Mouse (Mus musculus): Measurements from ENCODE around the gene Itga6. TPM values are rescaled to one million over a fixed set of nuclear protein-coding genes. Genes with fewer than 3 reads are reported as not detected.
"Not testable (repeated sequence)": the region's sequence is repeated elsewhere in the genome, so short reads cannot be mapped to it uniquely, and the experiment has no call there.

Itga6 gene
- polyA plus RNA-seq, 1 experiment from 2014 or later: 93.7 TPM

GRCm38 (mm10) chr2:71878441-71878840 lies 133.0 kb downstream of the Itga6 start:
- H3K27ac ChIP-seq: no peak overlapping the region
- no peaks in the 10 kb centered on the region for H3K9me3 ChIP-seq
- no peaks in the 10 kb centered on the region for H3K27me3 ChIP-seq (ENCODE audit: insufficient read depth, poor library complexity, severe bottlenecking)
- H3K4me3 ChIP-seq: no peak overlapping the region
- H3K36me3 ChIP-seq: peaks cover 32% of the 10 kb centered on the region
- no peak for DNase-seq (ENCODE audit: low spot score)
- WGBS: 57% methylated on average over 2 of the region's 2 CpGs
- H3K4me1 ChIP-seq: peaks cover 16% of the 10 kb centered on the region

- H3K36me3 ChIP-seq: peaks cover 37% of the 10 kb centered on the region
- H3K27me3 ChIP-seq (ENCODE audit: insufficient read depth, poor library complexity, severe bottlenecking): no peaks in the 10 kb centered on the region
- no peak for DNase-seq (ENCODE audit: low spot score)
These were observed 133.5 kb downstream of the Itga6 start for GRCm38 (mm10) chr2:71878943-71879342.

GRCm38 (mm10) chr2:71882914-71883651 lies 137.7 kb downstream of the Itga6 start:
- Histone ChIP-seq H3K27ac (no peak overlapping the region), H3K4me3 (no peak overlapping the region), H3K36me3 (peaks cover 73% of the 10 kb centered on the region), H3K27me3 (ENCODE audit: insufficient read depth, poor library complexity, severe bottlenecking) (no peaks in the 10 kb centered on the region), H3K4me1 (no peaks in the 10 kb centered on the region), H3K9me3 (no peaks in the 10 kb centered on the region)
- DNase-seq (ENCODE audit: low spot score): no peak
- 83% methylated on average over 19 of the region's 19 CpGs for WGBS

More at GRCm38 (mm10) chr2:71878943-71879342, 133.5 kb downstream of the Itga6 start:
- no peak overlapping the region for H3K4me3 ChIP-seq
- H3K27ac ChIP-seq: no peak overlapping the region
- peaks cover 11% of the 10 kb centered on the region for H3K4me1 ChIP-seq
- H3K9me3 ChIP-seq: no peaks in the 10 kb centered on the region

- DNase-seq (ENCODE audit: low spot score): no peak
- no peak overlapping the region for H3K4me3 ChIP-seq
- peaks cover 86% of the 10 kb centered on the region for H3K36me3 ChIP-seq
- 92% methylated on average over 4 of the region's 4 CpGs for WGBS
- H3K9me3 ChIP-seq: no peaks in the 10 kb centered on the region
- H3K4me1 ChIP-seq: no peaks in the 10 kb centered on the region
- H3K27ac ChIP-seq: no peak overlapping the region
- no peaks in the 10 kb centered on the region for H3K27me3 ChIP-seq (ENCODE audit: insufficient read depth, poor library complexity, severe bottlenecking)
These were observed 141.9 kb downstream of the Itga6 start for GRCm38 (mm10) chr2:71887269-71887668.

GRCm38 (mm10) chr2:71888437-71888836 lies 143.0 kb downstream of the Itga6 start:
- no peak overlapping the region for H3K27ac ChIP-seq
- peaks cover 86% of the 10 kb centered on the region for H3K36me3 ChIP-seq
- WGBS: 72% methylated on average over 4 of the region's 4 CpGs
- H3K4me1 ChIP-seq: no peaks in the 10 kb centered on the region
- H3K4me3 ChIP-seq: no peak overlapping the region
- H3K27me3 ChIP-seq (ENCODE audit: insufficient read depth, poor library complexity, severe bottlenecking): no peaks in the 10 kb centered on the region
- no peaks in the 10 kb centered on the region for H3K9me3 ChIP-seq
- DNase-seq (ENCODE audit: low spot score): no peak

- WGBS: 91% methylated on average over 2 of the region's 2 CpGs
- DNase-seq (ENCODE audit: low spot score): no peak
- Histone ChIP-seq H3K4me1 (no peaks in the 10 kb centered on the region), H3K4me3 (no peak overlapping the region), H3K36me3 (peaks cover 83% of the 10 kb centered on the region), H3K27me3 (ENCODE audit: insufficient read depth, poor library complexity, severe bottlenecking) (no peaks in the 10 kb centered on the region), H3K9me3 (no peaks in the 10 kb centered on the region), H3K27ac (no peak overlapping the region)
These were observed 146.1 kb downstream of the Itga6 start for GRCm38 (mm10) chr2:71891536-71891935.

- H3K4me1 ChIP-seq: no peaks in the 10 kb centered on the region
- no peak overlapping the region for H3K4me3 ChIP-seq
- 96% methylated on average over 7 of the region's 7 CpGs for WGBS
- H3K9me3 ChIP-seq: no peaks in the 10 kb centered on the region
- peaks cover 85% of the 10 kb centered on the region for H3K36me3 ChIP-seq
- no peak for DNase-seq (ENCODE audit: low spot score)
- no peaks in the 10 kb centered on the region for H3K27me3 ChIP-seq (ENCODE audit: insufficient read depth, poor library complexity, severe bottlenecking)
- H3K27ac ChIP-seq: no peak overlapping the region
These were observed 147.4 kb downstream of the Itga6 start for GRCm38 (mm10) chr2:71892741-71893349.

GRCm38 (mm10) chr2:71895596-71896286 lies 150.3 kb downstream of the Itga6 start:
- Histone ChIP-seq H3K4me3 (no peak overlapping the region), H3K9me3 (no peaks in the 10 kb centered on the region), H3K36me3 (peaks cover 73% of the 10 kb centered on the region), H3K27me3 (ENCODE audit: insufficient read depth, poor library complexity, severe bottlenecking) (no peaks in the 10 kb centered on the region), H3K27ac (no peak overlapping the region), H3K4me1 (peaks cover 3% of the 10 kb centered on the region)
- WGBS: 93% methylated on average over 13 of the region's 13 CpGs
- no peak for DNase-seq (ENCODE audit: low spot score)

GRCm38 (mm10) chr2:71897420-71897819 lies 152.0 kb downstream of the Itga6 start:
- H3K36me3 ChIP-seq: peaks cover 63% of the 10 kb centered on the region
- 87% methylated on average over 12 of the region's 12 CpGs for WGBS
- no peak overlapping the region for H3K27ac ChIP-seq
- H3K4me1 ChIP-seq: peaks cover 7% of the 10 kb centered on the region
- no peak overlapping the region for H3K4me3 ChIP-seq
- DNase-seq (ENCODE audit: low spot score): no peak
- no peaks in the 10 kb centered on the region for H3K9me3 ChIP-seq
- H3K27me3 ChIP-seq (ENCODE audit: insufficient read depth, poor library complexity, severe bottlenecking): no peaks in the 10 kb centered on the region

- no peaks in the 10 kb centered on the region for H3K27me3 ChIP-seq (ENCODE audit: insufficient read depth, poor library complexity, severe bottlenecking)
- WGBS: 59% methylated on average over 8 of the region's 8 CpGs
- peaks cover 7% of the 10 kb centered on the region for H3K4me1 ChIP-seq
- no peaks in the 10 kb centered on the region for H3K9me3 ChIP-seq
- H3K36me3 ChIP-seq: peaks cover 53% of the 10 kb centered on the region
- no peak overlapping the region for H3K4me3 ChIP-seq
- no peak for DNase-seq (ENCODE audit: low spot score)
- no peak overlapping the region for H3K27ac ChIP-seq
These were observed 153.0 kb downstream of the Itga6 start for GRCm38 (mm10) chr2:71898335-71898856.

GRCm38 (mm10) chr2:71899886-71900285 lies 154.5 kb downstream of the Itga6 start:
- peaks cover 7% of the 10 kb centered on the region for H3K4me1 ChIP-seq
- no peaks in the 10 kb centered on the region for H3K27me3 ChIP-seq (ENCODE audit: insufficient read depth, poor library complexity, severe bottlenecking)
- H3K36me3 ChIP-seq: peaks cover 41% of the 10 kb centered on the region
- H3K9me3 ChIP-seq: no peaks in the 10 kb centered on the region
- H3K27ac ChIP-seq: no peak overlapping the region
- 67% methylated on average over 15 of the region's 15 CpGs for WGBS
- no peak for DNase-seq (ENCODE audit: low spot score)
- no peak overlapping the region for H3K4me3 ChIP-seq

GRCm38 (mm10) chr2:71905154-71905553 lies 159.7 kb downstream of the Itga6 start:
- no peak overlapping the region for H3K27ac ChIP-seq
- H3K9me3 ChIP-seq: no peaks in the 10 kb centered on the region
- no peak for DNase-seq (ENCODE audit: low spot score)
- H3K4me1 ChIP-seq: peaks cover 7% of the 10 kb centered on the region
- 89% methylated on average over 7 of the region's 7 CpGs for whole genome bisulfite sequencing
- H3K36me3 ChIP-seq: peaks cover 8% of the 10 kb centered on the region
- H3K4me3 ChIP-seq: no peak overlapping the region
- no peaks in the 10 kb centered on the region for H3K27me3 ChIP-seq (ENCODE audit: insufficient read depth, poor library complexity, severe bottlenecking)

GRCm38 (mm10) chr2:71906356-71906755 lies 160.9 kb downstream of the Itga6 start:
- H3K9me3 ChIP-seq; H3K27ac ChIP-seq; H3K4me1 ChIP-seq; H3K27me3 ChIP-seq (ENCODE audit: insufficient read depth, poor library complexity, severe bottlenecking); H3K36me3 ChIP-seq; H3K4me3 ChIP-seq; DNase-seq (ENCODE audit: low spot score): not testable (repeated sequence)
- 91% methylated on average over 8 of the region's 8 CpGs for WGBS

Data from heart, embryonic 10.5 days (tissue).